Mouse (Mus musculus) cortical plate, adult 2 months (tissue): ENCODE data around the gene Arfgap1.

Experiments
- CTCF ChIP-seq: fragments of 200-500 bp; IDR thresholded peaks from 2 replicates; pipeline ENCODE4 v1.5.1; 2011; ENCODE audit warnings: mild to moderate bottlenecking, control low read depth, low read length; ENCODE audit not compliant: insufficient read depth; ENCODE audit errors: extremely low read depth
- POLR2A ChIP-seq: fragments of 200-500 bp; IDR thresholded peaks from 2 replicates; pipeline ENCODE4 v1.6.1; 2011; ENCODE audit warnings: mild to moderate bottlenecking, low read length, control low read depth; ENCODE audit not compliant: insufficient read depth; ENCODE audit errors: extremely low read depth

- TF ChIP-seq CTCF (no peak), POLR2A (no peak)
Observed at GRCm38 (mm10) chr2:180996905-180997304, 29.9 kb downstream of the Arfgap1 start.
